Mouse (Mus musculus) macrophage (primary cell): ENCODE data around the gene Ppat. TPM values are rescaled to one million over a fixed set of nuclear protein-coding genes. Genes with fewer than 3 reads are reported as not detected.

Experiments
- H3K27ac ChIP-seq: fragments of 350-480 bp; formaldehyde crosslinking; 2 replicates; pipeline ENCODE4 v1.9.0; 2021
- H3K36me3 ChIP-seq: fragments of 350-480 bp; formaldehyde crosslinking; 2 replicates; pipeline ENCODE4 v1.9.0; 2021; ENCODE audit errors: inconsistent target
- H3K4me3 ChIP-seq: fragments of 350-480 bp; formaldehyde crosslinking; 2 replicates; pipeline ENCODE4 v1.9.0; 2021; ENCODE audit errors: inconsistent target
- H3K79me2 ChIP-seq: fragments of 350-480 bp; formaldehyde crosslinking; 2 replicates; pipeline ENCODE4 v1.9.0; 2021; ENCODE audit errors: inconsistent target
- WGBS: methylation state at CpG from one replicate; pipeline ENCODE4 v1.1.7; 2026; ENCODE audit warnings: inconsistent platforms; ENCODE audit not compliant: missing documents; 5-methylcytosine and 5-hydroxymethylcytosine counted together
- polyA plus RNA-seq: library from polyadenylated mRNA; stranded (reverse); fragments of 250-400 nt; gene quantifications from 3 replicates; pipeline ENCODE4 v1.2.4, GENCODE M21; 2018; ENCODE audit warnings: inconsistent platforms

Ppat gene
- polyA plus RNA-seq, 1 experiment from 2014 or later = 7.5 TPM

GRCm38 (mm10) chr5:76876106-76876758 lies 75.1 kb downstream of the Ppat start:
- Histone ChIP-seq H3K79me2 (no peaks in the 10 kb centered on the region), H3K36me3 (peaks cover 12% of the 10 kb centered on the region; the same call in 1 of the 2 replicates), H3K27ac (no peak overlapping the region), H3K4me3 (no peak overlapping the region)
- 95% methylated on average over 25 of the region's 25 CpGs for WGBS

- no peak overlapping the region for H3K27ac ChIP-seq
- no peak overlapping the region for H3K4me3 ChIP-seq
- WGBS = 38% methylated on average over 6 of the region's 6 CpGs
- H3K36me3 ChIP-seq = no peaks in the 10 kb centered on the region
- H3K79me2 ChIP-seq = no peaks in the 10 kb centered on the region
These were observed 81.8 kb downstream of the Ppat start for GRCm38 (mm10) chr5:76869553-76869952.

GRCm38 (mm10) chr5:76868693-76869286 lies 82.6 kb downstream of the Ppat start:
- 37% methylated on average over 16 of the region's 16 CpGs for WGBS
- Histone ChIP-seq H3K36me3 (no peaks in the 10 kb centered on the region), H3K27ac (no peak overlapping the region), H3K79me2 (no peaks in the 10 kb centered on the region), H3K4me3 (no peak overlapping the region)

- no peaks in the 10 kb centered on the region for H3K79me2 ChIP-seq
- no peak overlapping the region for H3K27ac ChIP-seq
- 91% methylated on average over 8 of the region's 8 CpGs for WGBS
- no peak overlapping the region for H3K4me3 ChIP-seq
- H3K36me3 ChIP-seq = no peaks in the 10 kb centered on the region
These were observed 84.6 kb downstream of the Ppat start for GRCm38 (mm10) chr5:76866819-76867218.

Other genes starting within 250 kb of the Ppat start
- gene Aasdh, start 46.1 kb downstream of the Ppat start, polyA plus RNA-seq = 2.9 to 8.2 TPM (median 7.4 TPM) in 3 replicates
- 77.7 to 138 TPM (median 78.9 TPM) in 3 replicates for gene Paics, start 271 bp downstream of the Ppat start, polyA plus RNA-seq
- 62.3 to 120 TPM (median 71.9 TPM) in 3 replicates for gene Srp72, start 23.1 kb upstream of the Ppat start, polyA plus RNA-seq
- gene Arl9, start 52.5 kb upstream of the Ppat start, polyA plus RNA-seq = not detected in 3 replicates
- not detected in 3 replicates for gene Thegl, start 64.4 kb upstream of the Ppat start, polyA plus RNA-seq
- 0.44 to 0.90 TPM (median 0.78 TPM) in 3 replicates for gene Hopx, start 163.5 kb upstream of the Ppat start, polyA plus RNA-seq